Mouse (Mus musculus) liver, embryonic 14.5 days (tissue): ENCODE results near the gene Kcnip3.

Source experiments
- CTCF ChIP-seq: IDR thresholded peaks from 2 replicates; pipeline ENCODE4 v1.5.1; 2016; ENCODE audit warnings: antibody characterized with exemption, low read depth, control low read depth
- EP300 ChIP-seq: IDR thresholded peaks from 2 replicates; pipeline ENCODE4 v1.6.1; 2016; ENCODE audit warnings: antibody characterized with exemption, low read depth

DNA sequence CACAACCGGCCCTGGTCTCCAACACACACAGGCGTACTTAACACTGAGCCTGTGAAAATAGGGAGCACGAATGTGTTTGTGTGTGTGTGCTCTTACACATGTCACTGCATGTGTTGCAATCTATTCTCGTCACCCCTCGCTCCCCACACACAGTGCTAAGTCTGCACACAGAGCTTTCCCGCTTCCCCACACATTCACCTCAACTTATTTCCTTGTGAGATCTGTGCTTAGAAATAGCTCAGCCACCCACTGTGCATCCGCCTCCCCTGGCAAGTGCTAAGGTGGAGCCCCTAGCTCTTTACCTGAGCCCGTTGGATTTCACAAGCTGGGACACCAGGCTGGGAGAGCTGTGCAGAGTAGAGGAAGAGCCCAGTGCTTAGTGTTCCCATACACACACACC is 23.1 kb downstream of the Kcnip3 start:
- TF ChIP-seq EP300 (no peak), CTCF (no peak)
